Comparison of ENCODE assay signal across 11 mouse cellular contexts in genomic region chr4:87739524-87740128, GRCm38 (mm10).
DNase-seq lines count a peak whose midpoint lies in the region; ATAC-seq lines count a peak whose summit lies in the region.
"Had no signal": no experiment of that assay in that cellular context is flagged by ENCODE, and none has a peak within 500 bp of the region (broad histone marks: within the 10 kb centered on the region; RNA-seq: fewer than 3 reads in every experiment).

No protein-coding gene starts in this region.

- no peaks in the 10 kb centered on the region for H3K9me3 ChIP-seq in kidney, embryonic 15.5 days (replicated peaks)
- H3K9me3 ChIP-seq in forebrain, embryonic 15.5 days = no peaks in the 10 kb centered on the region
- no peaks in the 10 kb centered on the region for H3K9me3 ChIP-seq in midbrain, embryonic 13.5 days

- 0 out of 2 replicates have a peak overlapping the region, but pooled peaks have one; percentile 27 for H3K27ac ChIP-seq in kidney, embryonic 15.5 days
- H3K27ac ChIP-seq in forebrain, embryonic 15.5 days (replicated peaks) = peak overlapping the region; percentile 82
- peak overlapping the region; percentile 44; the same call in 1 of the 2 replicates for H3K27ac ChIP-seq in midbrain, embryonic 13.5 days

- 42% methylated on average over 7 of the region's 7 CpGs for WGBS in kidney, embryonic 15.5 days
- WGBS in forebrain, embryonic 15.5 days = 27% methylated on average over 7 of the region's 7 CpGs
- 55% methylated on average over 7 of the region's 7 CpGs for WGBS in midbrain, embryonic 13.5 days

- H3K27me3 ChIP-seq in kidney, embryonic 15.5 days = no peaks in the 10 kb centered on the region
- H3K27me3 ChIP-seq in forebrain, embryonic 15.5 days = no peaks in the 10 kb centered on the region
- no peaks in the 10 kb centered on the region for H3K27me3 ChIP-seq in midbrain, embryonic 13.5 days

- DNase-seq in kidney, adult 8-10 months = no peak
- DNase-seq in brain, embryonic 18.5 days (ENCODE audit: low read depth, low spot score) = peak; percentile 22
- DNase-seq in urinary bladder, postnatal 36 days (ENCODE audit: low spot score in 2 of 2) = no peak
- no peak for DNase-seq in cerebellum, postnatal 36 days
- no peak for DNase-seq in urinary bladder, postnatal 14 days (ENCODE audit: low spot score)
- DNase-seq: cerebellum, postnatal 10 days; gastrocnemius, postnatal 10 days; heart, postnatal 36 days had no signal

- no peaks in the 10 kb centered on the region for H3K36me3 ChIP-seq in kidney, embryonic 15.5 days
- no peaks in the 10 kb centered on the region for H3K36me3 ChIP-seq in forebrain, embryonic 15.5 days
- no peaks in the 10 kb centered on the region for H3K36me3 ChIP-seq in midbrain, embryonic 13.5 days

- peaks cover 14% of the 10 kb centered on the region for H3K4me1 ChIP-seq in kidney, embryonic 15.5 days
- peaks cover 16% of the 10 kb centered on the region for H3K4me1 ChIP-seq in forebrain, embryonic 15.5 days
- peaks cover 13% of the 10 kb centered on the region for H3K4me1 ChIP-seq in midbrain, embryonic 13.5 days (replicated peaks)

- no peak overlapping the region for H3K4me3 ChIP-seq in kidney, embryonic 15.5 days (replicated peaks)
- no peak overlapping the region for H3K4me3 ChIP-seq in forebrain, embryonic 15.5 days
- H3K4me3 ChIP-seq in midbrain, embryonic 13.5 days (replicated peaks) = no peak overlapping the region

- peak; percentile 61 for ATAC-seq in kidney, embryonic 15.5 days (replicated peaks; ENCODE audit: low FRiP score)
- ATAC-seq in forebrain, embryonic 15.5 days (replicated peaks) = peak; percentile 97
- peak; percentile 88 for ATAC-seq in midbrain, embryonic 13.5 days

- no peak overlapping the region for H3K9ac ChIP-seq in kidney, embryonic 15.5 days
- no peak overlapping the region; the same call in 1 of the 2 replicates for H3K9ac ChIP-seq in forebrain, embryonic 15.5 days (replicated peaks)
- H3K9ac ChIP-seq in midbrain, embryonic 13.5 days (replicated peaks) = no peak overlapping the region

- H3K4me2 ChIP-seq in kidney, embryonic 15.5 days = no peak overlapping the region
- H3K4me2 ChIP-seq in forebrain, embryonic 15.5 days (replicated peaks) = no peak overlapping the region
- H3K4me2 ChIP-seq in midbrain, embryonic 13.5 days (replicated peaks) = no peak overlapping the region

Comparison
In these comparisons a context has a peak if more than half of its experiments do, and no peak if none do; other contexts are left out.
1. H3K27ac ChIP-seq: peak in every context shown above with its lines; median percentile 82 in forebrain, embryonic 15.5 days; 44 in midbrain, embryonic 13.5 days; 27 in kidney, embryonic 15.5 days.